Mouse (Mus musculus): Measurements from ENCODE around the gene Lect2.

DNA sequence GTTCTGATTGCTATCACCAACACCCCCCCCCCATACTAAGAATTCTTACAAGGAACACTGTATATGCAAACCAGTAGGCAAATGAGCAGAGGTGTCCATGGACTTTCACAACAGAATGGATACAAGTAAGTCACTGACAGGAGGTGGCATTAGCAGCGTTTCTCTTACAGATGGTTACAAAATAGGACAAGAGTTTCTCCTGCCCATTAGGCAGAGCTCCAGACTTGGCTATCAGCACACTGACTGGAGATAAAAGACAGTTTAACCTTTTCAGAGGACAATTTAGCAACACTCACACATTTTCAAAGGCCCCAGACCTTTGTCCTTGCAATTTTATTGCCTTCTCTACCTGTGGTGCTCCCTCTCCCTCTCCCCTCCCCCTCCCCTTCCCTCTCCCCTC, 2.3 kb upstream of the Lect2 start:
- TF ChIP-seq CTCF (IDR thresholded peaks at IDR 0.05) (no peak), EP300 (IDR thresholded peaks at IDR 0.05) (no peak)

Data from lung, postnatal 0 days (tissue).